Mouse (Mus musculus) CH12F3 (cell line): ENCODE results near the gene Klc1.

Source experiments
- in situ Hi-C: fragments of 300-500 bp; cut with MboI; formaldehyde crosslinking; loops from 2 replicates; pipeline ENCODE4 v1.14.3; 2020; ENCODE audit warnings: low sequenced_read_pairs

Klc1 gene

GRCm38 (mm10) chr12:111812075-111812474, 53.4 kb downstream of the Klc1 start:
- in situ Hi-C loops = no loop called here

- in situ Hi-C loops = no loop called here
These were observed 54.0 kb downstream of the Klc1 start for GRCm38 (mm10) chr12:111812611-111813010.

GRCm38 (mm10) chr12:111813111-111813765, 54.6 kb downstream of the Klc1 start:
- in situ Hi-C loops = no loop called here

GRCm38 (mm10) chr12:111813766-111814617, 55.3 kb downstream of the Klc1 start, which contains the start of the genes Xrcc3 and Zfyve21:
Xrcc3 (minus strand) TSS chr12:111813873.
Zfyve21 (plus strand) TSS chr12:111814170.
- in situ Hi-C loops = no loop called here

GRCm38 (mm10) chr12:111814769-111815762, 56.4 kb downstream of the Klc1 start:
- in situ Hi-C loops = no loop called here

GRCm38 (mm10) chr12:111816528-111816927, 57.9 kb downstream of the Klc1 start:
- in situ Hi-C loops = no loop called here

GRCm38 (mm10) chr12:111816967-111817366, 58.3 kb downstream of the Klc1 start:
- in situ Hi-C loops = no loop called here

GRCm38 (mm10) chr12:111817991-111818390, 59.3 kb downstream of the Klc1 start:
- in situ Hi-C loops = no loop called here

GRCm38 (mm10) chr12:111819936-111820335, 61.3 kb downstream of the Klc1 start:
- in situ Hi-C loops = no loop called here

GRCm38 (mm10) chr12:111820708-111821107, 62.1 kb downstream of the Klc1 start:
- in situ Hi-C loops = no loop called here

- in situ Hi-C loops = no loop called here
These were observed 63.3 kb downstream of the Klc1 start for GRCm38 (mm10) chr12:111821931-111822330.

GRCm38 (mm10) chr12:111827556-111827955, 68.9 kb downstream of the Klc1 start:
- in situ Hi-C loops = no loop called here

- in situ Hi-C loops = no loop called here
These were observed 70.8 kb downstream of the Klc1 start for GRCm38 (mm10) chr12:111829447-111829846.

GRCm38 (mm10) chr12:111829954-111830353, 71.3 kb downstream of the Klc1 start:
- in situ Hi-C loops = no loop called here

- in situ Hi-C loops = no loop called here
These were observed 71.7 kb downstream of the Klc1 start for GRCm38 (mm10) chr12:111830375-111830774.

- in situ Hi-C loops = no loop called here
These were observed 74.0 kb downstream of the Klc1 start for GRCm38 (mm10) chr12:111832643-111833042.

- in situ Hi-C loops = no loop called here
These were observed 74.8 kb downstream of the Klc1 start for GRCm38 (mm10) chr12:111833457-111833856.

GRCm38 (mm10) chr12:111842565-111843433, 84.2 kb downstream of the Klc1 start:
- in situ Hi-C loops = no loop called here

- in situ Hi-C loops = no loop called here
These were observed 84.8 kb downstream of the Klc1 start for GRCm38 (mm10) chr12:111843470-111843869.

GRCm38 (mm10) chr12:111845953-111846352, 87.3 kb downstream of the Klc1 start:
- in situ Hi-C loops = no loop called here
